Mouse (Mus musculus) left cerebral cortex, adult 2 months (tissue): ENCODE results near the gene Krt84. TPM values are rescaled to one million over a fixed set of nuclear protein-coding genes. Genes with fewer than 3 reads are reported as not detected.

Source experiments
- DNase-seq, 2 experiments: peaks; one replicate each; pipeline ENCODE4 v3.0.0; 2021 to 2022; ENCODE audit warnings: low spot score in 2 of 2, mixed read lengths in 1 of 2; ENCODE audit errors: extremely low spot score in 1 of 2
- H3K27ac ChIP-seq: fragments of 200-600 bp; 2 replicates; pipeline ENCODE4 v1.8.1; 2022
- H3K4me3 ChIP-seq: fragments of 200-600 bp; 2 replicates; pipeline ENCODE4 v1.8.1; 2022
- CTCF ChIP-seq: fragments of 200-600 bp; IDR thresholded peaks from 2 replicates; pipeline ENCODE4 v1.8.1; 2022; ENCODE audit warnings: antibody characterized with exemption, mild to moderate bottlenecking, moderate library complexity
- intact Hi-C: fragments of 180-260 bp; cut with DNase I; formaldehyde crosslinking; loops from one replicate; pipeline ENCODE4 v1.15.1; 2025
- long read RNA-seq, 2 experiments: library from polyadenylated mRNA; stranded (forward); transcript quantifications; one replicate each; pipeline ENCODE4 v2.0.0; 2021; ENCODE audit warnings: borderline mapping rate in 2 of 2
- total RNA-seq, 2 experiments: library from RNA; stranded (reverse); gene quantifications; 2 replicates each; pipeline ENCODE4 v1.2.3; 2021

The Krt84 gene
- not detected for total RNA-seq
- long read RNA-seq, experiment 1, result 0 reads
- long read RNA-seq, experiment 2, result 0 reads

DNA sequence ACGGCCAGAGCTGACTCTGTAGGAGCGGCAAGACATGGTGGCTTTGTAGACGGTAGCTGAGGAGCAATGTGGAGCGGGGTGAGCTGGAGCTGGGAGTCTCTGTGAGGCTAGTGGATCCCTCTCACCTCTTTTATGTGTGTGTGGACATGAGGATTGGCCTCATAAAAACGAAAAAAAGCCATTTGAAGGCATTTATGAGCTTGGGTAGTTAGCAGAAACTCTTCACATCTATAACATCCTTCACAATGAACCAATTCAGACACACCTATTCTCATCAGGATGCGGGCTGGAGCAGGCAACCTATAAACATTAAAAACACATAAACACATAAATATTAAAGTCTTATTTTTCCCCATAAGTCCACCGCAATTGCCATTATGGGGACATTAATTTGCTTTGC, at the start of gene Krt84:
Gene Krt84, minus strand, starts transcription at position 101 of the 400 bp plus-strand sequence.
- Histone ChIP-seq H3K27ac (no peak within 1 kb of the TSS), H3K4me3 (no peak within 1 kb of the TSS)
- no peak for TF ChIP-seq CTCF
- intact Hi-C loops, result no loop called here
- DNase-seq, result no peak

- TF ChIP-seq CTCF, result no peak
- Histone ChIP-seq H3K4me3 (no peak overlapping the region), H3K27ac (no peak overlapping the region)
- intact Hi-C loops, result no loop called here
- no peak for DNase-seq
These were observed 49.1 kb upstream of the Krt84 start for GRCm38 (mm10) chr15:101581701-101582100.

GRCm38 (mm10) chr15:101575506-101575905, 42.9 kb upstream of the Krt84 start:
- intact Hi-C loops, result no loop called here
- no peak for DNase-seq
- Histone ChIP-seq H3K4me3 (no peak overlapping the region), H3K27ac (no peak overlapping the region)
- no peak for TF ChIP-seq CTCF

- TF ChIP-seq CTCF, result no peak
- no peak for DNase-seq
- Histone ChIP-seq H3K27ac (no peak within 1 kb of the TSS), H3K4me3 (no peak within 1 kb of the TSS)
- intact Hi-C loops, result no loop called here
These were observed 41.3 kb upstream of the Krt84 start, which contains the start of gene Krt75 for GRCm38 (mm10) chr15:101573796-101574345. Gene Krt75, minus strand, starts transcription at chr15:101573904.

DNA sequence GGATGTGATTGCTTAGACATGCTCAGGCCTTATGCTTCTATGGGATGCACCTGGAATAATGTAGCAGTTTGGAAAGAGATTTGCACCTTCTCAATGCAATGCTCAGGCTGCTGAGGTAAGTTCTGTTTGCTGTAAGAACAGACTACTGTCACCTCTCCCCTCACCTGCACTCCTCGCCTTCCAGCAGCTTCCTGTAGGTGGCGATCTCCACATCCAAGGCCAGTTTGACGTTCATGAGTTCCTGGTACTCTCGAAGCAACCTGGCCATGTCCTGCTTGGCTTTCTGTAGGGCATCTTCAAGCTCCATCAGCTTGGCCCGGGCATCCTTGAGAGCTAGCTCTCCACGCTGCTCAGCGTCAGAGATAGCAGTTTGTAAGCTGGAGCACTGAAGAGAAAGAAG, 35.2 kb upstream of the Krt84 start:
- H3K4me3 ChIP-seq, result no peak overlapping the region
- intact Hi-C loops, result no loop called here
- TF ChIP-seq CTCF, result peak; percentile 26; the same call in 1 of the 2 replicates
- DNase-seq, result no peak
- no peak overlapping the region for H3K27ac ChIP-seq

DNA sequence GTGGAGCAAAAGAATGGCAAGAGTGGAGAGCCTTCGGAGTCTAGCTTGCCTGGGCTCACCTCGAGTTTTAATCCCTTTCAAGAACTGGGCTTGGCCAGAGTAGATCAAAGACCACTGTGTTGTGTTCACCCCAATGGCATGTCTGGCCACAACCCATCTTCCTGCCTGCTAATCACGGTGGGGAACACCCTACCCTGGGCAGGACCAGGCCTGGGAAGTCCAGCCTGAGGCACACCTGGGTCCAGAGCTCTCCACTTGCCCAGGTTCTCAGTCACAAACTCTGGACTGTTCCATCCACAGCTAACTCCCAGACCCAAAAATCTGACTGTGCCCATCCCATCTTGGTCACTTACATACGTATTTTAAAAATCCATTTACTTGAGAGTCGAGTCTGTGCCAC, 30.2 kb upstream of the Krt84 start, which contains the start of gene Krt90:
Gene Krt90, minus strand, starts transcription at position 101 of the 400 bp plus-strand sequence.
- Histone ChIP-seq H3K27ac (no peak within 1 kb of the TSS), H3K4me3 (no peak within 1 kb of the TSS)
- DNase-seq, result no peak
- intact Hi-C loops, result no loop called here
- TF ChIP-seq CTCF, result no peak

GRCm38 (mm10) chr15:101558034-101558646, 25.5 kb upstream of the Krt84 start:
- intact Hi-C loops, result no loop called here
- no peak for TF ChIP-seq CTCF
- H3K4me3 ChIP-seq, result no peak overlapping the region
- DNase-seq, result no peak
- no peak overlapping the region for H3K27ac ChIP-seq

GRCm38 (mm10) chr15:101553169-101553568, 20.5 kb upstream of the Krt84 start:
- Histone ChIP-seq H3K27ac (no peak overlapping the region), H3K4me3 (no peak overlapping the region)
- DNase-seq, result peak; percentile 16 to 25
- no peak; the same call in 1 of the 2 replicates for TF ChIP-seq CTCF
- intact Hi-C loops, result no loop called here

GRCm38 (mm10) chr15:101552188-101552587, 19.6 kb upstream of the Krt84 start:
- Histone ChIP-seq H3K27ac (no peak overlapping the region), H3K4me3 (no peak overlapping the region)
- intact Hi-C loops, result no loop called here
- DNase-seq, result no peak
- no peak for TF ChIP-seq CTCF

GRCm38 (mm10) chr15:101550567-101550966, 17.9 kb upstream of the Krt84 start, which contains the start of gene Krt82:
Gene Krt82, minus strand, starts transcription at chr15:101550667.
- Histone ChIP-seq H3K4me3 (no peak within 1 kb of the TSS), H3K27ac (no peak within 1 kb of the TSS)
- DNase-seq, result no peak
- no peak for TF ChIP-seq CTCF
- intact Hi-C loops, result no loop called here

DNA sequence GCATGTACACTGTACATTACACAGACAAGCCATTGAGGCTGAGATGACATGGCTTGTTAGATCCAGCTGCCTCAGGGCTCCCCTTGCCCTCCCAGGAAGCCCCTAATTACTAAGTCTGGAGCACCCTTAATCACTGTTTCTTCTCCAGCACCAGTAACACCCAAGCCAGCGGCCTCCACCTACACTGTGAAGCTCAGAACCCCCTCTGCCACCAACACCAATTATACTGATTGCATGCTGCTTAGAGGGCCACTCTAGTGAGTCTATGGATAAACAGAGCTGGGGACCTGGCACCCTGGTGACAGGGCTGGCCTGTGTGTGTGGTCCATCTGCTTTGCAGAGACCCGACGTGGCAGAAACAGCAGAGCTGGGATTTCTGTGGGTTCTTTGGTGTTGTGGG, 11.9 kb upstream of the Krt84 start:
- TF ChIP-seq CTCF, result no peak
- intact Hi-C loops, result no loop called here

GRCm38 (mm10) chr15:101542543-101542942, 9.9 kb upstream of the Krt84 start:
- no peak for DNase-seq
- Histone ChIP-seq H3K27ac (no peak overlapping the region), H3K4me3 (no peak overlapping the region)
- intact Hi-C loops, result no loop called here
- TF ChIP-seq CTCF, result no peak; the same call in 1 of the 2 replicates

More for the DNA sequence above, 11.9 kb upstream of the Krt84 start:
- no peak for DNase-seq
- Histone ChIP-seq H3K27ac (no peak overlapping the region), H3K4me3 (no peak overlapping the region)

DNA sequence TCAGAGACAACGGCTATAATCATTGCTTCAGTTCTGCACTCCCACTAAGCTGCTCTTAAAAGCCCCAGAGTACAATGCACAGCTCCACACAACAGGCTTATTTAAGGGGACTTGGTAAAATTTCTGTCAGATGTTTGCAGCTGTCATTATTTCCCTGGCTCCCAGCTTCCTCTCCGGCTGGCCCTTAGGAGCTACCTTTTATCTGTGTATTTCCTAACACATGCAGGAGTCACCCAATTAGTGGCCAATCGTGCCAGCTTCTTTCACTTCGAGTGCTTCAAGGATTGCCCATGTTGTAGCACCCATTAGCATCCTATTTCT, 5.9 kb upstream of the Krt84 start:
- H3K4me3 ChIP-seq, result no peak overlapping the region
- DNase-seq, result no peak
- H3K27ac ChIP-seq, result no peak overlapping the region
- TF ChIP-seq CTCF, result no peak
- intact Hi-C loops, result no loop called here
